Mouse (Mus musculus) adipose tissue, adult 10 weeks (tissue): Measurements from ENCODE around the gene Sstr4. TPM values are rescaled to one million over a fixed set of nuclear protein-coding genes. Genes with fewer than 3 reads are reported as not detected.

ENCODE experiments used
- polyA plus RNA-seq: library from polyadenylated mRNA; stranded (reverse); fragments of 350-450 nt; fragmentation: Illumina TruSeq; extraction: RNeasy Lipid Tissue Mini Kit (QIAGEN cat#74804); gene quantifications from one replicate; pipeline ENCODE4 v1.2.3, GENCODE M21; 2014; ENCODE audit warnings: low read depth, low replicate concordance

Gene Sstr4
- 0.21 TPM for polyA plus RNA-seq

GRCm38 (mm10) chr2:148395131-148396051 is at the start of gene Sstr4:
TSS of gene Sstr4 (plus strand) at chr2:148395344.

GRCm38 (mm10) chr2:148407870-148408760 is 13.0 kb downstream of the Sstr4 start, which contains the start of gene Thbd:
TSS of gene Thbd (minus strand) at chr2:148408188.

DNA sequence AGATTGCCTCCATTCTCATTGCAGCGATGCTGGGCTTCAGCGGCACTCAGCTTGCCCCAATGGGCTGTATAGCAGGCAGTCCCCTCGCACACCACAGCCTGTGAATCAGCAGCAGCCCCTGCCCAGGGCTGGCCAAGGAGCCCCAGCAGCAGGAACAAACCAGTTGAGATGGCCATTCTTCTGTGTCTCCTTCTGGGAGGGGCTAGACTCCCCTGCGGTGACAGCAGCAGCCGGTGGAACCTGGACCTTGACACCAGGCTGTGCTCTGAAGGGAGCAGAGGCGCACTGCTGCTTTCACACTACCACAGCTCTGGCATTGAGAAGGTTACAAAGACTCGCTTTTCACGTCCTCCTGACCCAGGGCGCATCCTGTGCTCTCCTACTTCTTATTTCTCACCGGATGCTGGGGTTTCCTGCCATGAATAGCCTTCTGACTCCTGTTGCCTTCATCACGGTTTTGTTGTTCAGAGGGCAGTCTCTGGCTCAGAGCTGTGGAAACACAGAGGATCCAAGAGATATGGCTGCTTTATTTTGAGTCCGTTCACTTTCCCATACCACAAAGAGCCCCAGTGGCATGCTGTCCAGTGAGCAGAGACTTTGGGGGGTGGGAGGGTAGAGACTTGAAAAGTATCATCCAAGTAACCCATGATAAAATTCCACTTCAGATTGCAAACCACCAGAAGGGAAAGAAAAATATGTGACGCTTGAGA is 48.3 kb downstream of the Sstr4 start, which contains the start of gene Cd93:
TSS of gene Cd93 (minus strand) at position 315 of the 710 bp plus-strand sequence.

Other genes with a start within 250 kb of the Sstr4 start
- 84.4 TPM for gene Thbd, start 12.8 kb downstream of the Sstr4 start, polyA plus RNA-seq
- gene Cd93, start 48.2 kb downstream of the Sstr4 start, polyA plus RNA-seq: 19.3 TPM